Mouse (Mus musculus) neural tube, embryonic 14.5 days (tissue): ENCODE measurements around the gene Clk1. TPM values are rescaled to one million over a fixed set of nuclear protein-coding genes. Genes with fewer than 3 reads are reported as not detected.
"Not testable (repeated sequence)": the region's sequence is repeated elsewhere in the genome, so short reads cannot be mapped to it uniquely, and the experiment has no call there.

Experiments used
- ATAC-seq: fragments of 200-750 bp; cut with Nextera tagmentation; 2 replicates; pipeline ENCODE4 v1.8.0; 2017; ENCODE audit warnings: low read depth, mild to moderate bottlenecking, moderate TSS enrichment, moderate library complexity
- H3K27ac ChIP-seq: fragments of 300-500 bp; sonication (generic); 2 replicates; pipeline ENCODE4 v1.5.1; 2014; ENCODE audit warnings: low read depth, mild to moderate bottlenecking, control low read depth, low read length, moderate library complexity, mixed read lengths
- H3K27me3 ChIP-seq: fragments of 300-500 bp; sonication (generic); 2 replicates; pipeline ENCODE4 v1.6.1; 2014; ENCODE audit warnings: low read length; ENCODE audit not compliant: control insufficient read depth, insufficient read depth
- H3K36me3 ChIP-seq: fragments of 300-500 bp; sonication (generic); 2 replicates; pipeline ENCODE4 v1.6.1; 2014; ENCODE audit warnings: low read length, mixed read lengths; ENCODE audit not compliant: control insufficient read depth, insufficient read depth
- H3K4me1 ChIP-seq: fragments of 300-500 bp; sonication (generic); 2 replicates; pipeline ENCODE4 v1.6.1; 2014; ENCODE audit warnings: low read length; ENCODE audit not compliant: control insufficient read depth, insufficient read depth
- H3K4me2 ChIP-seq: fragments of 300-500 bp; sonication (generic); 2 replicates; pipeline ENCODE4 v1.6.1; 2014; ENCODE audit warnings: mild to moderate bottlenecking, low read depth, low read length, control low read depth
- H3K4me3 ChIP-seq: fragments of 300-500 bp; sonication (generic); 2 replicates; pipeline ENCODE4 v1.5.1; 2014; ENCODE audit warnings: low read depth, low read length, control low read depth, mixed read lengths
- H3K9ac ChIP-seq: fragments of 300-500 bp; sonication (generic); replicated peaks from 2 replicates; pipeline ENCODE4 v1.6.1; 2014; ENCODE audit warnings: low read depth, mild to moderate bottlenecking, control low read depth, low read length, mixed read lengths
- H3K9me3 ChIP-seq: fragments of 300-500 bp; sonication (generic); 2 replicates; pipeline ENCODE4 v1.6.1; 2016; ENCODE audit warnings: low read length; ENCODE audit not compliant: control insufficient read depth
- WGBS: fragments of 180-500 bp; shearing (Covaris S2); extraction: QIAGEN DNeasy Blood & Tissue Kit; methylation state at CpG from one replicate; pipeline ENCODE4 v1.1.7; 2014; 5-methylcytosine and 5-hydroxymethylcytosine counted together
- polyA plus RNA-seq: library from polyadenylated mRNA; unstranded; fragments of >200 nt; fragmentation: Nextera tagmentation; extraction: Ambion mirVana; gene quantifications from 2 replicates; pipeline ENCODE4 v1.2.1, GENCODE M21; 2014

Gene Clk1
- polyA plus RNA-seq, 1 experiment from 2014 or later = 176 TPM

- ATAC-seq, H3K36me3 ChIP-seq, H3K27ac ChIP-seq, H3K9me3 ChIP-seq, H3K4me3 ChIP-seq, H3K9ac ChIP-seq, H3K27me3 ChIP-seq, H3K4me1 ChIP-seq, H3K4me2 ChIP-seq: not testable (repeated sequence)
- 94% methylated on average over 2 of the region's 2 CpGs for WGBS
These were observed 49.6 kb downstream of the Clk1 start for GRCm38 (mm10) chr1:58374266-58374665.

- 72% methylated on average over 2 of the region's 2 CpGs for WGBS
- no peak for ATAC-seq
- H3K4me2 ChIP-seq = no peak overlapping the region
- no peak overlapping the region for H3K9ac ChIP-seq
- no peaks in the 10 kb centered on the region for H3K36me3 ChIP-seq
- H3K27ac ChIP-seq = no peak overlapping the region
- H3K27me3 ChIP-seq = no peaks in the 10 kb centered on the region
- no peaks in the 10 kb centered on the region for H3K4me1 ChIP-seq
- H3K9me3 ChIP-seq = no peaks in the 10 kb centered on the region
- H3K4me3 ChIP-seq = no peak overlapping the region
These were observed 54.1 kb downstream of the Clk1 start for GRCm38 (mm10) chr1:58369716-58370115.

GRCm38 (mm10) chr1:58366737-58367471 is 57.0 kb downstream of the Clk1 start:
- Histone ChIP-seq H3K4me1 (no peaks in the 10 kb centered on the region), H3K36me3 (no peaks in the 10 kb centered on the region), H3K9ac (no peak overlapping the region), H3K27ac (no peak overlapping the region), H3K27me3 (no peaks in the 10 kb centered on the region), H3K4me2 (no peak overlapping the region), H3K4me3 (no peak overlapping the region), H3K9me3 (no peaks in the 10 kb centered on the region)
- ATAC-seq = no peak; the same call in 1 of the 2 replicates
- WGBS = 82% methylated on average over 12 of the region's 12 CpGs

GRCm38 (mm10) chr1:58365829-58366228 is 58.0 kb downstream of the Clk1 start:
- Histone ChIP-seq H3K27ac (no peak overlapping the region), H3K4me1 (no peaks in the 10 kb centered on the region), H3K9ac (no peak overlapping the region), H3K27me3 (no peaks in the 10 kb centered on the region), H3K9me3 (no peaks in the 10 kb centered on the region), H3K36me3 (no peaks in the 10 kb centered on the region), H3K4me3 (no peak overlapping the region), H3K4me2 (no peak overlapping the region)
- WGBS = 98% methylated on average over 3 of the region's 3 CpGs
- ATAC-seq = no peak

DNA sequence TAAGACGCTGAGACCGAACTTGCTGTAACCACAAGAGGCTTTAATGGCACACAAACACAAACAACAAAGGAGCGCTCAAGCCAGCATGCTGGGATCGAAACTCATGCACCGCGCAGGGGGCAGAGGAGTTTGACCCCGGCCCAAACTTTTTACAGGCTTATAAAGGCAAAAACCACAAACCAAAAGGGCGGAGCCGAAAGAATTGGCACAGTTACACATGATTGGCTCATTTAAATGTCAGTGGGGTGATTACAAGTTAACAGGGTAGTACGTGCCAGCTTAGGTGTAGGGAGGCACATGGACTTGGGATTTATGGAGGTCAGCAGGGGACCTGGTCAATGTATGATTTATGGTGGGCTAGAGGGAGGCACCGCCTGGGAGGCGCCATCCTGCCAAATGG is 59.3 kb downstream of the Clk1 start:
- WGBS = 87% methylated on average over 12 of the region's 12 CpGs
- H3K4me1 ChIP-seq = no peaks in the 10 kb centered on the region
- H3K27me3 ChIP-seq = no peaks in the 10 kb centered on the region
- no peak for ATAC-seq
- H3K4me3 ChIP-seq = no peak overlapping the region
- no peaks in the 10 kb centered on the region for H3K36me3 ChIP-seq
- H3K9me3 ChIP-seq = no peaks in the 10 kb centered on the region
- H3K4me2 ChIP-seq = no peak overlapping the region
- no peak overlapping the region for H3K27ac ChIP-seq
- H3K9ac ChIP-seq = no peak overlapping the region

- Histone ChIP-seq H3K4me3 (no peak overlapping the region), H3K36me3 (no peaks in the 10 kb centered on the region), H3K27me3 (no peaks in the 10 kb centered on the region), H3K27ac (no peak overlapping the region), H3K4me1 (no peaks in the 10 kb centered on the region), H3K9me3 (no peaks in the 10 kb centered on the region), H3K9ac (no peak overlapping the region), H3K4me2 (no peak overlapping the region)
- ATAC-seq = no peak
- WGBS = 70% methylated on average over 4 of the region's 4 CpGs
These were observed 61.6 kb downstream of the Clk1 start for GRCm38 (mm10) chr1:58362296-58362695.

Other genes with a start within 250 kb of the Clk1 start
- gene Aox4, start 213.7 kb downstream of the Clk1 start, polyA plus RNA-seq = 0.51 and 1.1 TPM in 2 replicates
- gene Aox2, start 145.7 kb downstream of the Clk1 start, polyA plus RNA-seq = not detected in 2 replicates
- 371 and 387 TPM in 2 replicates for gene Bzw1, start 31.2 kb downstream of the Clk1 start, polyA plus RNA-seq
- 52.4 and 52.9 TPM in 2 replicates for gene Nif3l1, start 21.1 kb upstream of the Clk1 start, polyA plus RNA-seq
- 60.3 and 62.7 TPM in 2 replicates for gene Ppil3, start 21.4 kb upstream of the Clk1 start, polyA plus RNA-seq
- gene Orc2, start 81.0 kb upstream of the Clk1 start, polyA plus RNA-seq = 21.6 and 25.9 TPM in 2 replicates
- 16.2 and 18.6 TPM in 2 replicates for gene Fam126b, start 162.3 kb upstream of the Clk1 start, polyA plus RNA-seq
- 190 and 213 TPM in 2 replicates for gene Ndufb3, start 162.3 kb upstream of the Clk1 start, polyA plus RNA-seq